Mouse (Mus musculus) heart, postnatal 0 days (tissue): Measurements from ENCODE around the gene Wdr61. TPM values are rescaled to one million over a fixed set of nuclear protein-coding genes. Genes with fewer than 3 reads are reported as not detected.
A peak's percentile ranks its signal among the peaks of the same experiment; 100 is the strongest.

Experiments
- ATAC-seq: fragments of 200-750 bp; cut with Nextera tagmentation; 2 replicates; pipeline ENCODE4 v1.8.0; 2017; ENCODE audit warnings: low read depth, moderate number of reproducible peaks, moderate library complexity; ENCODE audit not compliant: insufficient read depth
- DNase-seq: peaks from one replicate; pipeline ENCODE4 v3.0.0-alpha.2; 2016; ENCODE audit warnings: low spot score
- H3K27ac ChIP-seq: fragments of 300-500 bp; sonication (generic); 2 replicates; pipeline ENCODE4 v1.5.1; 2014; ENCODE audit warnings: low read depth, mild to moderate bottlenecking
- H3K27me3 ChIP-seq: fragments of 300-500 bp; sonication (generic); 2 replicates; pipeline ENCODE4 v1.6.1; 2014; ENCODE audit warnings: low read length, mixed read lengths; ENCODE audit not compliant: control insufficient read depth, insufficient read depth
- H3K36me3 ChIP-seq: fragments of 300-500 bp; sonication (generic); replicated peaks from 2 replicates; pipeline ENCODE4 v1.6.1; 2014; ENCODE audit warnings: low read length, mixed read lengths; ENCODE audit not compliant: control insufficient read depth, insufficient read depth
- H3K4me1 ChIP-seq: fragments of 300-500 bp; sonication (generic); 2 replicates; pipeline ENCODE4 v1.6.1; 2014; ENCODE audit warnings: antibody characterized with exemption; ENCODE audit not compliant: control insufficient read depth, insufficient read depth
- H3K4me2 ChIP-seq: fragments of 300-500 bp; sonication (generic); 2 replicates; pipeline ENCODE4 v1.6.1; 2014; ENCODE audit warnings: low read depth, mild to moderate bottlenecking, low read length, moderate library complexity
- H3K4me3 ChIP-seq: fragments of 300-500 bp; sonication (generic); 2 replicates; pipeline ENCODE4 v1.5.1; 2014; ENCODE audit warnings: low read depth, low read length
- H3K9ac ChIP-seq: fragments of 300-500 bp; sonication (generic); replicated peaks from 2 replicates; pipeline ENCODE4 v1.6.1; 2014; ENCODE audit warnings: low read depth, low read length, mixed read lengths
- H3K9me3 ChIP-seq: fragments of 300-500 bp; sonication (generic); replicated peaks from 2 replicates; pipeline ENCODE4 v1.6.1; 2016; ENCODE audit warnings: low read length; ENCODE audit not compliant: control insufficient read depth
- CTCF ChIP-seq: IDR thresholded peaks from 2 replicates; pipeline ENCODE4 v1.5.1; 2016; ENCODE audit warnings: antibody characterized with exemption, control low read depth, low read depth
- EP300 ChIP-seq: IDR thresholded peaks from 2 replicates; pipeline ENCODE4 v1.6.1; 2016; ENCODE audit warnings: antibody characterized with exemption, low read depth
- WGBS: fragments of 180-500 bp; shearing (Covaris S2); extraction: QIAGEN DNeasy Blood & Tissue Kit; methylation state at CpG from one replicate; pipeline ENCODE4 v1.1.7; 2014; 5-methylcytosine and 5-hydroxymethylcytosine counted together
- polyA plus RNA-seq: library from polyadenylated mRNA; unstranded; fragments of >200 nt; fragmentation: Nextera tagmentation; extraction: Ambion mirVana; gene quantifications from 2 replicates; pipeline ENCODE4 v1.2.1, GENCODE M21; 2015
- total RNA-seq: library from RNA; depleted of rRNA; stranded (reverse); fragments of >200 nt; gene quantifications from 2 replicates; pipeline ENCODE4 v1.2.3, GENCODE M21; 2014; ENCODE audit warnings: low replicate concordance

Gene Wdr61
- total and polyA plus RNA-seq, 2 experiments from 2014 or later = 65.5 to 92.2 TPM

GRCm38 (mm10) chr9:54726315-54726714 is 8.0 kb downstream of the Wdr61 start:
- Histone ChIP-seq H3K4me1 (no peaks in the 10 kb centered on the region), H3K4me2 (no peak overlapping the region), H3K36me3 (peaks cover 96% of the 10 kb centered on the region), H3K27me3 (no peaks in the 10 kb centered on the region), H3K9ac (no peak overlapping the region), H3K9me3 (no peaks in the 10 kb centered on the region), H3K4me3 (no peak overlapping the region), H3K27ac (no peak overlapping the region)
- 80% methylated on average over 5 of the region's 5 CpGs for WGBS
- ATAC-seq (no peak), DNase-seq (no peak)
- TF ChIP-seq EP300 (no peak), CTCF (no peak)

- H3K27me3 ChIP-seq = no peaks in the 10 kb centered on the region
- H3K27ac ChIP-seq = no peak overlapping the region
- no peaks in the 10 kb centered on the region for H3K9me3 ChIP-seq
- 89% methylated on average over 4 of the region's 4 CpGs for WGBS
- H3K4me3 ChIP-seq = no peak overlapping the region
- no peak overlapping the region for H3K9ac ChIP-seq
- no peaks in the 10 kb centered on the region for H3K4me1 ChIP-seq
- H3K4me2 ChIP-seq = no peak overlapping the region
- H3K36me3 ChIP-seq = peaks cover 94% of the 10 kb centered on the region
- TF ChIP-seq CTCF = no peak
- no peak for TF ChIP-seq EP300
- DNase-seq = no peak
- no peak for ATAC-seq
Measured at GRCm38 (mm10) chr9:54722596-54722995, 11.7 kb downstream of the Wdr61 start.

- no peak overlapping the region for H3K27ac ChIP-seq
- DNase-seq = no peak
- TF ChIP-seq EP300 = no peak
- no peaks in the 10 kb centered on the region for H3K27me3 ChIP-seq
- H3K4me2 ChIP-seq = no peak overlapping the region
- no peak for ATAC-seq
- WGBS = 91% methylated on average over 7 of the region's 7 CpGs
- H3K4me1 ChIP-seq = no peaks in the 10 kb centered on the region
- no peak overlapping the region for H3K9ac ChIP-seq
- H3K9me3 ChIP-seq = no peaks in the 10 kb centered on the region
- peaks cover 94% of the 10 kb centered on the region for H3K36me3 ChIP-seq
- no peak overlapping the region for H3K4me3 ChIP-seq
Measured at GRCm38 (mm10) chr9:54722156-54722555, 12.2 kb downstream of the Wdr61 start.

GRCm38 (mm10) chr9:54717527-54717926 is 16.8 kb downstream of the Wdr61 start:
- Histone ChIP-seq H3K4me2 (no peak overlapping the region), H3K4me3 (no peak overlapping the region), H3K27me3 (no peaks in the 10 kb centered on the region), H3K4me1 (no peaks in the 10 kb centered on the region), H3K27ac (no peak overlapping the region), H3K9me3 (no peaks in the 10 kb centered on the region), H3K9ac (no peak overlapping the region), H3K36me3 (peaks cover 92% of the 10 kb centered on the region)
- TF ChIP-seq EP300 = no peak
- no peak for TF ChIP-seq CTCF
- ATAC-seq (no peak), DNase-seq (no peak)
- WGBS = 86% methylated on average over 3 of the region's 3 CpGs

DNA sequence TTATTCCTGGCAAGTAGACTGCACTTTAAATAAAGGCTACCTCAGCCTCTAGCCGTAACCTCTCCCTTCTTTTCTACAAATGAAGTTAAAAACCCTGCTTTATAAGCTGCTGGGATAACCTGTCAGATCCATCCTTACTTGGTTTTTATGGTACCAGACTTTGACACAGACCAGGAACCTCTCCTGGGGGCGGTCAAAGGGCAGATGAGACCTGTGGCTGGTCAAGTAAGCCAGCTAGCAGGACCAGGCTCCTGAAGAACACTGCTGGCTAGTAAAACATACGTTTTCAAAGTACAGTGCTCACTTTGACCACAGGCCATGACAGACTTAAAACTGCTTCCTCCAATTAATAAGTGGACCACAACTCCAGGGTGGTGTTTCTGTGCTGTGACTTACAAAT is 18.5 kb downstream of the Wdr61 start:
- DNase-seq = no peak
- peaks cover 96% of the 10 kb centered on the region for H3K36me3 ChIP-seq
- no peak overlapping the region for H3K4me2 ChIP-seq
- no peak for ATAC-seq
- 89% methylated on average over 3 of the region's 3 CpGs for WGBS
- no peaks in the 10 kb centered on the region for H3K27me3 ChIP-seq
- no peak overlapping the region for H3K9ac ChIP-seq
- no peak overlapping the region for H3K4me3 ChIP-seq
- TF ChIP-seq CTCF (no peak), EP300 (no peak)
- H3K4me1 ChIP-seq = no peaks in the 10 kb centered on the region
- no peak overlapping the region for H3K27ac ChIP-seq
- H3K9me3 ChIP-seq = no peaks in the 10 kb centered on the region

GRCm38 (mm10) chr9:54708085-54708484 is 26.2 kb downstream of the Wdr61 start:
- H3K4me1 ChIP-seq = peaks cover 14% of the 10 kb centered on the region
- ATAC-seq (no peak), DNase-seq (no peak)
- WGBS = 73% methylated on average over 5 of the region's 5 CpGs
- H3K9me3 ChIP-seq = no peaks in the 10 kb centered on the region
- TF ChIP-seq EP300 (no peak), CTCF (no peak)
- no peak overlapping the region for H3K4me3 ChIP-seq
- H3K27ac ChIP-seq = 0 out of 2 replicates have a peak overlapping the region, but pooled peaks have one; percentile 2
- no peak overlapping the region for H3K4me2 ChIP-seq
- peaks cover 62% of the 10 kb centered on the region for H3K36me3 ChIP-seq
- no peaks in the 10 kb centered on the region for H3K27me3 ChIP-seq
- H3K9ac ChIP-seq = no peak overlapping the region
